Mouse (Mus musculus) forebrain, postnatal 0 days (tissue): ENCODE data around the gene Adam10. TPM values are rescaled to one million over a fixed set of nuclear protein-coding genes. Genes with fewer than 3 reads are reported as not detected.

Experiments used
- ATAC-seq: fragments of 200-750 bp; cut with Nextera tagmentation; 2 replicates; pipeline ENCODE4 v1.8.0; 2017; ENCODE audit warnings: mild to moderate bottlenecking, moderate library complexity
- DNase-seq: peaks from one replicate; pipeline ENCODE4 v3.0.0-alpha.2; 2015
- H3K27ac ChIP-seq: fragments of 300-500 bp; sonication (generic); 2 replicates; pipeline ENCODE4 v1.5.1; 2014; ENCODE audit warnings: low read depth, mild to moderate bottlenecking, antibody characterized with exemption, low read length, moderate library complexity, mixed read lengths
- H3K27me3 ChIP-seq: fragments of 300-500 bp; sonication (generic); 2 replicates; pipeline ENCODE4 v1.6.1; 2014; ENCODE audit warnings: mild to moderate bottlenecking, low read length, mixed read lengths; ENCODE audit not compliant: insufficient read depth
- H3K36me3 ChIP-seq: fragments of 300-500 bp; sonication (generic); 2 replicates; pipeline ENCODE4 v1.6.1; 2014; ENCODE audit warnings: mild to moderate bottlenecking, moderate library complexity; ENCODE audit not compliant: insufficient read depth
- H3K4me1 ChIP-seq: fragments of 300-500 bp; sonication (generic); 2 replicates; pipeline ENCODE4 v1.6.1; 2014; ENCODE audit warnings: antibody characterized with exemption; ENCODE audit not compliant: insufficient read depth
- H3K4me2 ChIP-seq: fragments of 300-500 bp; sonication (generic); 2 replicates; pipeline ENCODE4 v1.6.1; 2014; ENCODE audit warnings: low read depth, mild to moderate bottlenecking, moderate library complexity
- H3K4me3 ChIP-seq: fragments of 300-500 bp; sonication (generic); 2 replicates; pipeline ENCODE4 v1.5.1; 2014; ENCODE audit warnings: low read depth, low read length, mixed read lengths
- H3K9ac ChIP-seq: fragments of 300-500 bp; sonication (generic); 2 replicates; pipeline ENCODE4 v1.6.1; 2014; ENCODE audit warnings: mild to moderate bottlenecking
- H3K9me3 ChIP-seq: fragments of 300-500 bp; sonication (generic); 2 replicates; pipeline ENCODE4 v1.6.1; 2016; ENCODE audit warnings: low read length
- CTCF ChIP-seq: sonication (generic); IDR thresholded peaks from 2 replicates; pipeline ENCODE4 v1.5.1; 2016; ENCODE audit warnings: antibody characterized with exemption, control low read depth, low read depth
- WGBS: fragments of 180-500 bp; shearing (Covaris S2); extraction: QIAGEN DNeasy Blood & Tissue Kit; methylation state at CpG from one replicate; pipeline ENCODE4 v1.1.7; 2014; 5-methylcytosine and 5-hydroxymethylcytosine counted together
- polyA plus RNA-seq: library from polyadenylated mRNA; unstranded; fragments of >200 nt; fragmentation: Nextera tagmentation; extraction: Ambion mirVana; gene quantifications from 2 replicates; pipeline ENCODE4 v1.2.1, GENCODE M21; 2015
- total RNA-seq: library from RNA; depleted of rRNA; stranded (reverse); fragments of >200 nt; gene quantifications from 2 replicates; pipeline ENCODE4 v1.2.3, GENCODE M21; 2014

Adam10 gene
- total and polyA plus RNA-seq, 2 experiments from 2014 or later = 21.8 to 47.1 TPM

- Histone ChIP-seq H3K9me3 (no peaks in the 10 kb centered on the region), H3K4me2 (peak overlapping the region; percentile 67), H3K4me1 (peaks cover 28% of the 10 kb centered on the region), H3K27me3 (no peaks in the 10 kb centered on the region), H3K9ac (no peak overlapping the region), H3K27ac (no peak overlapping the region), H3K36me3 (no peaks in the 10 kb centered on the region), H3K4me3 (peak overlapping the region; percentile 15; the same call in 1 of the 2 replicates)
- no peak for TF ChIP-seq CTCF
- 87% methylated on average over 2 of the region's 2 CpGs for WGBS
- no peak for DNase-seq
- no peak for ATAC-seq
Observed at GRCm38 (mm10) chr9:70653875-70654274, 24.9 kb upstream of the Adam10 start.

GRCm38 (mm10) chr9:70654496-70654895 lies 24.3 kb upstream of the Adam10 start:
- H3K36me3 ChIP-seq = no peaks in the 10 kb centered on the region
- WGBS = 66% methylated on average over 4 of the region's 4 CpGs

GRCm38 (mm10) chr9:70655764-70656129 lies 23.1 kb upstream of the Adam10 start:
- H3K9ac ChIP-seq = peak overlapping the region; percentile 93
- ATAC-seq (no peak), DNase-seq (no peak)

More at GRCm38 (mm10) chr9:70654496-70654895, 24.3 kb upstream of the Adam10 start:
- ATAC-seq (no peak), DNase-seq (no peak)
- Histone ChIP-seq H3K27ac (no peak overlapping the region), H3K4me1 (peaks cover 28% of the 10 kb centered on the region), H3K9me3 (no peaks in the 10 kb centered on the region), H3K9ac (no peak overlapping the region), H3K4me2 (peak overlapping the region; percentile 67), H3K27me3 (no peaks in the 10 kb centered on the region), H3K4me3 (peak overlapping the region; percentile 15; the same call in 1 of the 2 replicates)
- TF ChIP-seq CTCF = no peak

GRCm38 (mm10) chr9:70656130-70657007 lies 22.4 kb upstream of the Adam10 start, which contains the start of gene Gm10642:
Gm10642 (plus strand) TSS chr9:70656251.
- Histone ChIP-seq H3K36me3 (no peaks in the 10 kb centered on the region), H3K4me1 (peaks cover 28% of the 10 kb centered on the region), H3K9ac (peak within 1 kb of the TSS; percentile 93), H3K27me3 (no peaks in the 10 kb centered on the region), H3K4me3 (peak within 1 kb of the TSS; percentile 75), H3K27ac (peak within 1 kb of the TSS; percentile 90), H3K9me3 (no peaks in the 10 kb centered on the region), H3K4me2 (peak within 1 kb of the TSS; percentile 67)
- TF ChIP-seq CTCF = no peak
- peak; percentile 72 for DNase-seq
- ATAC-seq = peak; percentile 47
- WGBS = 6% methylated on average over 69 of the region's 72 CpGs

More at GRCm38 (mm10) chr9:70655764-70656129, 23.1 kb upstream of the Adam10 start:
- Histone ChIP-seq H3K4me2 (peak overlapping the region; percentile 67), H3K9me3 (no peaks in the 10 kb centered on the region), H3K4me1 (peaks cover 28% of the 10 kb centered on the region), H3K27me3 (no peaks in the 10 kb centered on the region), H3K27ac (no peak overlapping the region), H3K4me3 (peak overlapping the region; percentile 75), H3K36me3 (no peaks in the 10 kb centered on the region)
- WGBS = 29% methylated on average over 2 of the region's 2 CpGs
- TF ChIP-seq CTCF = no peak

- DNase-seq (peak; percentile 99), ATAC-seq (peak; percentile 99)
- peak within 1 kb of the TSS; percentile 90 for H3K27ac ChIP-seq
- WGBS = 1% methylated on average over 65 of the region's 67 CpGs
- H3K4me3 ChIP-seq = peak within 1 kb of the TSS; percentile 75
- H3K36me3 ChIP-seq = no peaks in the 10 kb centered on the region
- no peak for TF ChIP-seq CTCF
- no peaks in the 10 kb centered on the region for H3K27me3 ChIP-seq
- H3K9me3 ChIP-seq = no peaks in the 10 kb centered on the region
- H3K4me1 ChIP-seq = peaks cover 27% of the 10 kb centered on the region
- peak within 1 kb of the TSS; percentile 93 for H3K9ac ChIP-seq
- peak within 1 kb of the TSS; percentile 67 for H3K4me2 ChIP-seq
Observed at GRCm38 (mm10) chr9:70657013-70657967, 21.5 kb upstream of the Adam10 start, which contains the start of gene Mindy2. Mindy2 (minus strand) TSS chr9:70657174.

- no peaks in the 10 kb centered on the region for H3K36me3 ChIP-seq
- no peaks in the 10 kb centered on the region for H3K27me3 ChIP-seq
- no peaks in the 10 kb centered on the region for H3K9me3 ChIP-seq
- no peak for DNase-seq
- H3K4me3 ChIP-seq = no peak overlapping the region
- H3K9ac ChIP-seq = no peak overlapping the region
- no peak for ATAC-seq
- H3K4me2 ChIP-seq = no peak overlapping the region
- no peak overlapping the region for H3K27ac ChIP-seq
- TF ChIP-seq CTCF = no peak
- H3K4me1 ChIP-seq = peaks cover 20% of the 10 kb centered on the region; the same call in 1 of the 2 replicates
- 75% methylated on average over 2 of the region's 2 CpGs for WGBS
Observed at GRCm38 (mm10) chr9:70658266-70658665, 20.5 kb upstream of the Adam10 start.
